Mouse (Mus musculus) hindbrain, embryonic 11.5 days (tissue): Measurements from ENCODE around the gene Nmd3. TPM values are rescaled to one million over a fixed set of nuclear protein-coding genes. Genes with fewer than 3 reads are reported as not detected.

Experiments used
- ATAC-seq: fragments of 200-750 bp; cut with Nextera tagmentation; 2 replicates; pipeline ENCODE4 v1.8.0; 2017; ENCODE audit warnings: mild to moderate bottlenecking, moderate TSS enrichment, moderate library complexity; ENCODE audit not compliant: low FRiP score
- DNase-seq: peaks from one replicate; pipeline ENCODE4 v3.0.0-alpha.2; 2015; ENCODE audit warnings: low spot score
- H3K27ac ChIP-seq: fragments of 300-500 bp; sonication (generic); 2 replicates; pipeline ENCODE4 v1.5.1; 2014; ENCODE audit warnings: mild to moderate bottlenecking, low read depth, low read length
- H3K27me3 ChIP-seq: fragments of 300-500 bp; sonication (generic); 2 replicates; pipeline ENCODE4 v1.6.1; 2014; ENCODE audit warnings: mild to moderate bottlenecking, low read length, moderate library complexity, mixed read lengths; ENCODE audit not compliant: control insufficient read depth, insufficient read depth
- H3K36me3 ChIP-seq: fragments of 300-500 bp; sonication (generic); 2 replicates; pipeline ENCODE4 v1.6.1; 2014; ENCODE audit warnings: mild to moderate bottlenecking, low read length, moderate library complexity, mixed read lengths; ENCODE audit not compliant: control insufficient read depth, insufficient read depth
- H3K4me1 ChIP-seq: fragments of 300-500 bp; sonication (generic); replicated peaks from 2 replicates; pipeline ENCODE4 v1.6.1; 2014; ENCODE audit warnings: low read length, mixed read lengths; ENCODE audit not compliant: control insufficient read depth, insufficient read depth
- H3K4me2 ChIP-seq: fragments of 300-500 bp; sonication (generic); replicated peaks from 2 replicates; pipeline ENCODE4 v1.6.1; 2014; ENCODE audit warnings: mild to moderate bottlenecking, low read depth, low read length
- H3K4me3 ChIP-seq: fragments of 300-500 bp; sonication (generic); 2 replicates; pipeline ENCODE4 v1.5.1; 2014; ENCODE audit warnings: low read depth, low read length
- H3K9ac ChIP-seq: fragments of 300-500 bp; sonication (generic); 2 replicates; pipeline ENCODE4 v1.6.1; 2014; ENCODE audit warnings: low read depth, low read length
- H3K9me3 ChIP-seq: fragments of 300-500 bp; sonication (generic); 2 replicates; pipeline ENCODE4 v1.6.1; 2016; ENCODE audit warnings: low read length; ENCODE audit not compliant: control insufficient read depth
- WGBS: fragments of 180-500 bp; shearing (Covaris S2); extraction: QIAGEN DNeasy Blood & Tissue Kit; methylation state at CpG from one replicate; pipeline ENCODE4 v1.1.7; 2014; 5-methylcytosine and 5-hydroxymethylcytosine counted together
- polyA plus RNA-seq: library from polyadenylated mRNA; unstranded; fragments of >200 nt; fragmentation: Nextera tagmentation; extraction: Ambion mirVana; gene quantifications from 2 replicates; pipeline ENCODE4 v1.2.1, GENCODE M21; 2014

Nmd3 gene
- polyA plus RNA-seq, 1 experiment from 2014 or later, result 139 TPM

- Histone ChIP-seq H3K4me1 (no peaks in the 10 kb centered on the region), H3K27ac (no peak overlapping the region), H3K4me3 (no peak overlapping the region), H3K9me3 (0 out of 2 replicates have a peak, but pooled peaks cover 2% of the 10 kb centered on the region), H3K4me2 (no peak overlapping the region), H3K36me3 (no peaks in the 10 kb centered on the region), H3K27me3 (no peaks in the 10 kb centered on the region), H3K9ac (no peak overlapping the region)
- ATAC-seq (no peak), DNase-seq (no peak)
- WGBS, result 84% methylated on average over 3 of the region's 3 CpGs
These were observed 71.1 kb downstream of the Nmd3 start for GRCm38 (mm10) chr3:69792823-69793417.

GRCm38 (mm10) chr3:69797533-69797932 is 75.7 kb downstream of the Nmd3 start:
- Histone ChIP-seq H3K4me3 (no peak overlapping the region), H3K4me2 (no peak overlapping the region), H3K9ac (no peak overlapping the region), H3K9me3 (0 out of 2 replicates have a peak, but pooled peaks cover 2% of the 10 kb centered on the region), H3K4me1 (no peaks in the 10 kb centered on the region), H3K36me3 (no peaks in the 10 kb centered on the region), H3K27me3 (no peaks in the 10 kb centered on the region), H3K27ac (no peak overlapping the region)
- ATAC-seq (no peak), DNase-seq (no peak)
- 88% methylated on average over 4 of the region's 4 CpGs for WGBS

GRCm38 (mm10) chr3:69797969-69798368 is 76.2 kb downstream of the Nmd3 start:
- Histone ChIP-seq H3K36me3 (no peaks in the 10 kb centered on the region), H3K4me1 (no peaks in the 10 kb centered on the region), H3K9me3 (0 out of 2 replicates have a peak, but pooled peaks cover 2% of the 10 kb centered on the region), H3K4me3 (no peak overlapping the region), H3K27me3 (no peaks in the 10 kb centered on the region), H3K27ac (no peak overlapping the region), H3K9ac (no peak overlapping the region), H3K4me2 (no peak overlapping the region)
- 81% methylated on average over 2 of the region's 2 CpGs for WGBS
- no peak for DNase-seq
- ATAC-seq, result no peak

GRCm38 (mm10) chr3:69799096-69799495 is 77.3 kb downstream of the Nmd3 start:
- Histone ChIP-seq H3K27ac (no peak overlapping the region), H3K36me3 (no peaks in the 10 kb centered on the region), H3K4me1 (no peaks in the 10 kb centered on the region), H3K4me2 (no peak overlapping the region), H3K4me3 (no peak overlapping the region), H3K27me3 (no peaks in the 10 kb centered on the region), H3K9ac (no peak overlapping the region), H3K9me3 (no peaks in the 10 kb centered on the region)
- no peak for DNase-seq
- 86% methylated on average over 1 of the region's 1 CpGs for whole genome bisulfite sequencing
- no peak for ATAC-seq

- 59% methylated on average over 7 of the region's 7 CpGs for WGBS
- Histone ChIP-seq H3K4me2 (no peak overlapping the region), H3K36me3 (no peaks in the 10 kb centered on the region), H3K27me3 (no peaks in the 10 kb centered on the region), H3K27ac (no peak overlapping the region), H3K9me3 (no peaks in the 10 kb centered on the region), H3K9ac (no peak overlapping the region), H3K4me1 (no peaks in the 10 kb centered on the region), H3K4me3 (no peak overlapping the region)
- 0 out of 2 replicates have a peak, but pooled peaks have one; percentile 35 for ATAC-seq
- DNase-seq, result peak; percentile 5
These were observed 79.1 kb downstream of the Nmd3 start for GRCm38 (mm10) chr3:69800829-69801384.

GRCm38 (mm10) chr3:69803137-69803536 is 81.4 kb downstream of the Nmd3 start:
- Histone ChIP-seq H3K27me3 (no peaks in the 10 kb centered on the region), H3K4me2 (no peak overlapping the region), H3K4me1 (no peaks in the 10 kb centered on the region), H3K27ac (no peak overlapping the region), H3K9me3 (no peaks in the 10 kb centered on the region), H3K4me3 (no peak overlapping the region), H3K9ac (no peak overlapping the region), H3K36me3 (no peaks in the 10 kb centered on the region)
- DNase-seq, result no peak
- ATAC-seq, result no peak
- 88% methylated on average over 1 of the region's 1 CpGs for WGBS

Other genes starting within 250 kb of the Nmd3 start
- gene B3galnt1, start 123.0 kb upstream of the Nmd3 start, polyA plus RNA-seq, result 45.4 and 46.6 TPM in 2 replicates
- gene Sptssb, start 138.0 kb downstream of the Nmd3 start, polyA plus RNA-seq, result 0.11 TPM in 1 of 2 replicates, not detected in the other